Mouse (Mus musculus) G1E (cell line): ENCODE data around the gene Eno2. TPM values are rescaled to one million over a fixed set of nuclear protein-coding genes. Genes with fewer than 3 reads are reported as not detected.

Experiments used
- ATAC-seq: 2 replicates; pipeline ENCODE4 v1.8.0; 2016; ENCODE audit warnings: mild to moderate bottlenecking; ENCODE audit not compliant: insufficient number of reproducible peaks, poor library complexity, low FRiP score, severe bottlenecking; ENCODE audit errors: extremely low read depth
- DNase-seq: peaks from one replicate; pipeline ENCODE4 v3.0.0; 2012; ENCODE audit warnings: low spot score
- H3K27me3 ChIP-seq: 2 replicates; pipeline ENCODE4 v1.6.1; 2012; ENCODE audit warnings: mild to moderate bottlenecking, low read length, inconsistent platforms; ENCODE audit not compliant: insufficient read depth
- H3K36me3 ChIP-seq: replicated peaks from 2 replicates; pipeline ENCODE3; 2012; ENCODE audit warnings: mild to moderate bottlenecking, inconsistent platforms
- H3K4me1 ChIP-seq: 2 replicates; pipeline ENCODE4 v1.6.1; 2012; ENCODE audit warnings: low read depth, low read length, inconsistent platforms, mixed read lengths; ENCODE audit not compliant: insufficient read depth
- H3K4me3 ChIP-seq: 2 replicates; pipeline ENCODE4 v1.5.1; 2012; ENCODE audit warnings: low read depth, mild to moderate bottlenecking, inconsistent platforms, low read length, moderate library complexity, mixed read lengths
- H3K9me3 ChIP-seq: replicated peaks from 2 replicates; pipeline ENCODE4 v1.6.1; 2012; ENCODE audit warnings: inconsistent platforms
- CTCF ChIP-seq: IDR thresholded peaks from 2 replicates; pipeline ENCODE4 v1.5.1; 2012; ENCODE audit warnings: low read depth, low read length, inconsistent platforms, mixed read lengths
- GATA1 ChIP-seq: IDR thresholded peaks from 2 replicates; pipeline ENCODE4 v1.6.1; 2012; ENCODE audit warnings: borderline replicate concordance, low read length, inconsistent platforms, mixed read lengths
- GATA2 ChIP-seq: IDR thresholded peaks from 2 replicates; pipeline ENCODE4 v1.6.1; 2012; ENCODE audit warnings: low read depth, low read length, inconsistent platforms, borderline replicate concordance
- POLR2AphosphoS5 ChIP-seq: IDR thresholded peaks from 2 replicates; pipeline ENCODE4 v1.6.1; 2012; ENCODE audit warnings: low read depth, low read length, inconsistent platforms; ENCODE audit not compliant: insufficient replicate concordance
- TAL1 ChIP-seq: conservative IDR thresholded peaks from 2 replicates; pipeline ENCODE4 v1.6.1; 2012; ENCODE audit warnings: low read depth, low read length, inconsistent platforms, mixed read lengths
- polyA plus RNA-seq: library from polyadenylated mRNA; stranded (reverse); fragments of >175 nt; gene quantifications from 2 replicates; pipeline ENCODE4 v1.2.3, GENCODE M21; 2012
- total RNA-seq, 2 experiments: library from RNA; stranded (forward) in 1 of 2; stranded (reverse) in 1 of 2; fragments of 200-1000 nt in 1 of 2; fragments of >200 nt in 1 of 2; fragmentation: Nextera tagmentation in 1 of 2; gene quantifications; 2 replicates each; pipeline ENCODE4 v1.2.3; 2014 to 2017

The Eno2 gene
- total and polyA plus RNA-seq, 3 experiments, result 0.29 to 3.6 (median 3.2) TPM

DNA sequence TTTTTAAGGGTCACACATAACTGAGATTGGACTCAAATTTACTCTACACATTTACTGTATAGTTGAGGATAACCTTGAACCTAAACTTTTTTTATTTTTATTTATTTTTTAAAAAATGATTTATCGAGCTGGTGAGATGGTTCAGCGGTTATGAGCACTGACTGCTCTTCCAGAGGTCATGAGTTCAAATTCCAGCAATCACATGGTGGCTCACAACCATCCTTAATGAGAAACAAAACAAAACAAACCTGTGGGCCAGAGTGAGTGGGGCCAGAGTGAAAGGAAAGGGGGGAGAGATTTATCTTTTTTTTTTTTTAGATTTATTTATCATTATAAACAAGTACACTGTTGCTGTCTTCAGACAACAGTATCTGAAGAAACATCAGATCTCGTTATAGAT, 22.4 kb upstream of the Eno2 start:
- no peak for ATAC-seq
- no peaks in the 10 kb centered on the region for H3K9me3 ChIP-seq
- TF ChIP-seq POLR2AphosphoS5 (no peak), GATA1 (no peak), TAL1 (no peak), GATA2 (no peak), CTCF (no peak)
- no peak for DNase-seq
- H3K36me3 ChIP-seq, result peaks cover 28% of the 10 kb centered on the region
- no peak overlapping the region for H3K4me3 ChIP-seq
- H3K4me1 ChIP-seq, result peaks cover 7% of the 10 kb centered on the region
- no peaks in the 10 kb centered on the region for H3K27me3 ChIP-seq

DNA sequence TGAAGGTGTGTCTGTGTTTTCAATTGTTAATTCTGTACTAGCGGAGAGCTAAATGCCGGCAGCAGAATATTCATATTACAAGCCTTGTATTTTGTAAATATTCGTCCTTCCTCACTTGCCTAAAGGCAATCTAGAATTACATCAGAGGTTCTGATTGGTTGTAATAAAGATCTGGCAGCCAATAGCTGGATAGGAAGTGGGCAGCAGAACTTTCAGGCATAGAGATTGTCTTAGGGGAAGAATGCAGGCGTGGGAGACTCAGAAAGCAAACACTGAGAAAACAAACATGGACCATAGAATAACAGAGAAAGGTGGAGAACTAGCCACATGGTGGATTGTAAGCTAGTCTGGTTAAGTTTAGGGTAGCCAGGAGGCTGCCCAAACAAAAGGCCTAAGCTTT, 20.6 kb upstream of the Eno2 start:
- H3K4me3 ChIP-seq, result no peak overlapping the region
- H3K36me3 ChIP-seq, result peaks cover 17% of the 10 kb centered on the region
- no peak for DNase-seq
- no peak for ATAC-seq
- no peaks in the 10 kb centered on the region for H3K27me3 ChIP-seq
- H3K9me3 ChIP-seq, result no peaks in the 10 kb centered on the region
- H3K4me1 ChIP-seq, result no peaks in the 10 kb centered on the region; the same call in 1 of the 2 replicates
- no peak for TF ChIP-seq GATA1
- TF ChIP-seq CTCF, result no peak
- TF ChIP-seq GATA2, result no peak
- TF ChIP-seq POLR2AphosphoS5, result no peak
- no peak for TF ChIP-seq TAL1

DNA sequence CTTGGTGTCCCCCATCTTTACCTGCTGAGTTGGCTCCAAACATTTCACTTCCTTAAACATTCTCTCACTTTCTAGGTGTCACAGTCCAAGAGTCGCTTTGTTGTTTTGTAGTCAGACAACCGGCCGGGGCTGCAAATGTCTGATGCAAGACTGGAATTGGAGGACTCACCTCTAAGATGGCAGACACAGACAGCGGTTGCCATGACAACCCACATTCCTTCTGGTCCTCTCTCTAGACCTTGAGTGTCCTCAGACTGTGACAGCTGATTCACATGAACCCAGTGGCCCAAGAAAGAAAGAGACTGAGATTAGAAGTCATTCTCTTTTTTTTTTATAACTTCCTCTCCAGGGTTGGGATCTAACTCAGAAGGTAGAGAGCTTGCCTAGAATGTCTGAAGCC, 20.0 kb upstream of the Eno2 start:
- Histone ChIP-seq H3K4me1 (no peaks in the 10 kb centered on the region), H3K9me3 (no peaks in the 10 kb centered on the region), H3K27me3 (no peaks in the 10 kb centered on the region), H3K36me3 (peaks cover 15% of the 10 kb centered on the region), H3K4me3 (no peak overlapping the region)
- DNase-seq, result no peak
- no peak for ATAC-seq
- TF ChIP-seq GATA1, result no peak
- TF ChIP-seq GATA2, result no peak
- TF ChIP-seq POLR2AphosphoS5, result no peak
- TF ChIP-seq TAL1, result no peak
- TF ChIP-seq CTCF, result no peak

DNA sequence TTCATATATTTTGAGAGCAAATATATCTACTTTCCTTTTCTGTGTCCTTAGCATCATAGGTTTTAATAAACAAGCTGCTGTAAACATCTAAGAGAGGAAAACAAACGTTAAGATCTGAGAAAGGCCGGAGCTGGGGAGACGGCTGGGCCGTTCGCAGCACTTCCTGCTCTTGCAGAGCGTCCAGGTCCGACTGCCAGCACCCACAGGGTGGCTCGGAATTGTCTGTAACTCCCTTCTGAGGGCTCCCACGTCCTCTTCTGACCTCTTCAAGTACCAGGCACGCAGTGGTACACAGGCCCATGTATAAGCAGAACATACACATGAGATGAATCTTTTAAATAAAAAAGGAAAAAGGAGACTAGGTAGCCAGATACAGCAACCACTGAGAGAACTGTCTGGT, 18.2 kb upstream of the Eno2 start:
- H3K4me3 ChIP-seq, result no peak overlapping the region
- H3K36me3 ChIP-seq, result peaks cover 8% of the 10 kb centered on the region
- DNase-seq (no peak), ATAC-seq (no peak)
- H3K4me1 ChIP-seq, result no peaks in the 10 kb centered on the region
- H3K9me3 ChIP-seq, result no peaks in the 10 kb centered on the region
- TF ChIP-seq CTCF (no peak), GATA2 (no peak), GATA1 (no peak), POLR2AphosphoS5 (no peak), TAL1 (no peak)
- peaks cover 2% of the 10 kb centered on the region; the same call in 1 of the 2 replicates for H3K27me3 ChIP-seq

DNA sequence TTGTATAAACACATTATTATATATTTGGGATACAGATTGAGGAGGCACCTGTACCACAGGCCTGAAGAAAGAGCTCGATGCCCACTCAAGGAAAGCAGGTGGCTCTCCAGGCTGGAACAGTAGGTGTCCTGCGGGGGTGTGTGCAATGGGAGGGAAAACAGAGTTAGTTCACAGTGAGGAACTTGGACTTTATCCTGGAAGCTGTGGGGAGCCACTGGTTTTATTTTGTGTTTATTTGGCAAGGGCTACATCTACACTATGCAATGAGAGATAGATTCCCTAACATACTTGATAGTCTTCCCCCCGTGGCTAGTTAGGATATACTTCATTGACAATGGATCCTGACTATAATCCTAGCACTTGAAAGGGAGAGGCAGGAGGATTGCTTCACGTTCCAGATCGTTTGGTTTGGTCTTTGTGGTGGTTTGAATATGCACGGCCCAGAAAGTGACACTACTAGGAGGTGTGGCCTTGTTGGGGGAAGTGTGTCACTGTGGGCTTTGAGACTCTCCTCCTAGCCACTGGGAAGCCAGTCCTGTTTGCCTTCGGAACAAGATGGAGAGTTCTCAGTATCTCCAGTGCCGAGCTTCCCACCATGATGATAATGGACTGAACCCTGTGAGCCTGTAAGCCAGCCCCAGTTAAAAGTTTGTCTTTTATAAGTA, 17.4 kb upstream of the Eno2 start:
- TF ChIP-seq TAL1, result no peak
- Histone ChIP-seq H3K4me1 (peaks cover 5% of the 10 kb centered on the region; the same call in 1 of the 2 replicates), H3K27me3 (peaks cover 7% of the 10 kb centered on the region), H3K36me3 (peaks cover 5% of the 10 kb centered on the region), H3K9me3 (no peaks in the 10 kb centered on the region), H3K4me3 (no peak overlapping the region)
- ATAC-seq (no peak), DNase-seq (no peak)

DNA sequence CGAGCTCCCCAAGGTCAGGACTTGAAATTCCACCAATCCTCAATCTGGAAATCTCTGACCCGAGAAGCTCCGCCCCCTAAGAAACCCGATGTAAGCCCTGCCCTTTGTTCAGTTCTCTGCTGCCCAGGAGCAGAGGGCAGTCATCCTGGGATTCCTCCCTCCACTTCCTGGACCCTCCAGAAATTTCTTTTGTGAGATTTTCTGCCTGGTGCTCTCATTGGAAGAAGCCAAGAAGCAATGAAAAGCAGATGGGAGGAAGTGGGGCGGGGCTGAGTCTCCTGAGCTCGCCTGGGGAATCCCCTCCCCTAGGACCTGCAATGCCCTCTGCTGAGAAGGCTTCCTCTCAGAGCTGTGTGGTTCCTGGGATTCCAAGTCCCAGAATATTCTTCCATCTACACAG, 13.0 kb upstream of the Eno2 start:
- ATAC-seq, result no peak
- Histone ChIP-seq H3K27me3 (peaks cover 45% of the 10 kb centered on the region), H3K9me3 (no peaks in the 10 kb centered on the region), H3K4me3 (no peak overlapping the region; the same call in 1 of the 2 replicates), H3K36me3 (no peaks in the 10 kb centered on the region), H3K4me1 (peaks cover 5% of the 10 kb centered on the region)
- DNase-seq, result no peak
- TF ChIP-seq CTCF, result no peak
- no peak for TF ChIP-seq GATA2
- no peak for TF ChIP-seq TAL1
- TF ChIP-seq GATA1, result no peak
- TF ChIP-seq POLR2AphosphoS5, result no peak
